Mouse (Mus musculus) E14TG2a.4 (cell line): Measurements from ENCODE around the gene Ggps1.

Source experiments
- CTCF ChIP-seq: conservative IDR thresholded peaks from 2 replicates; pipeline ENCODE4 v1.5.1; 2014; ENCODE audit warnings: low read length
- NANOG ChIP-seq: IDR thresholded peaks from 2 replicates; pipeline ENCODE4 v1.6.1; 2014; ENCODE audit warnings: borderline replicate concordance, low read length, mixed read lengths
- POU5F1 ChIP-seq: IDR thresholded peaks from 2 replicates; pipeline ENCODE4 v1.6.1; 2014; ENCODE audit warnings: low read length, borderline replicate concordance

- TF ChIP-seq CTCF: no peak
- TF ChIP-seq POU5F1: no peak
- no peak for TF ChIP-seq NANOG
Observed at GRCm38 (mm10) chr13:14014001-14014400, 49.3 kb downstream of the Ggps1 start.
